Mouse (Mus musculus) heart, embryonic 11.5 days (tissue): ENCODE results near the gene Gm20765. TPM values are rescaled to one million over a fixed set of nuclear protein-coding genes. Genes with fewer than 3 reads are reported as not detected.
"Not testable (repeated sequence)": the region's sequence is repeated elsewhere in the genome, so short reads cannot be mapped to it uniquely, and the experiment has no call there.

Source experiments
- ATAC-seq: fragments of 200-750 bp; cut with Nextera tagmentation; replicated peaks from 2 replicates; pipeline ENCODE4 v1.8.0; 2017; ENCODE audit warnings: moderate library complexity; ENCODE audit not compliant: insufficient number of reproducible peaks, low FRiP score, low TSS enrichment
- H3K27ac ChIP-seq: fragments of 300-500 bp; sonication (generic); 2 replicates; pipeline ENCODE4 v1.5.1; 2014; ENCODE audit warnings: mild to moderate bottlenecking, low read depth, low read length
- H3K27me3 ChIP-seq: fragments of 300-500 bp; sonication (generic); 2 replicates; pipeline ENCODE4 v1.6.1; 2014; ENCODE audit warnings: mild to moderate bottlenecking, low read length, mixed read lengths; ENCODE audit not compliant: control insufficient read depth, insufficient read depth
- H3K36me3 ChIP-seq: fragments of 300-500 bp; sonication (generic); 2 replicates; pipeline ENCODE4 v1.6.1; 2014; ENCODE audit warnings: mild to moderate bottlenecking, low read length, moderate library complexity, mixed read lengths; ENCODE audit not compliant: control insufficient read depth, insufficient read depth
- H3K4me1 ChIP-seq: fragments of 300-500 bp; sonication (generic); 2 replicates; pipeline ENCODE4 v1.6.1; 2014; ENCODE audit warnings: low read length; ENCODE audit not compliant: control insufficient read depth, insufficient read depth
- H3K4me2 ChIP-seq: fragments of 300-500 bp; sonication (generic); 2 replicates; pipeline ENCODE4 v1.6.1; 2014; ENCODE audit warnings: mild to moderate bottlenecking, moderate library complexity
- H3K4me3 ChIP-seq: fragments of 300-500 bp; sonication (generic); 2 replicates; pipeline ENCODE4 v1.5.1; 2014; ENCODE audit warnings: low read depth, low read length
- H3K9ac ChIP-seq: fragments of 300-500 bp; sonication (generic); 2 replicates; pipeline ENCODE4 v1.6.1; 2014; ENCODE audit warnings: mild to moderate bottlenecking, low read depth, low read length, moderate library complexity
- H3K9me3 ChIP-seq: fragments of 300-500 bp; sonication (generic); replicated peaks from 2 replicates; pipeline ENCODE4 v1.6.1; 2016; ENCODE audit warnings: low read length; ENCODE audit not compliant: control insufficient read depth
- WGBS: fragments of 180-500 bp; shearing (Covaris S2); extraction: QIAGEN DNeasy Blood & Tissue Kit; methylation state at CpG from one replicate; pipeline ENCODE4 v1.1.7; 2014; ENCODE audit not compliant: insufficient replicate concordance; 5-methylcytosine and 5-hydroxymethylcytosine counted together
- polyA plus RNA-seq: library from polyadenylated mRNA; unstranded; fragments of >200 nt; fragmentation: Nextera tagmentation; extraction: Ambion mirVana; gene quantifications from 2 replicates; pipeline ENCODE4 v1.2.1, GENCODE M21; 2014

The Gm20765 gene
- polyA plus RNA-seq: not detected in 2 replicates

- ATAC-seq, H3K4me1 ChIP-seq, H3K9me3 ChIP-seq, H3K4me3 ChIP-seq, H3K4me2 ChIP-seq, H3K36me3 ChIP-seq, H3K27me3 ChIP-seq, H3K27ac ChIP-seq, H3K9ac ChIP-seq: not testable (repeated sequence)
- WGBS: no CpG with 5 or more reads among the region's 3 CpGs
These were observed at the start of gene Gm20765 for GRCm38 (mm10) chr10:104185233-104185632. TSS of gene Gm20765 (plus strand) at chr10:104185533.

DNA sequence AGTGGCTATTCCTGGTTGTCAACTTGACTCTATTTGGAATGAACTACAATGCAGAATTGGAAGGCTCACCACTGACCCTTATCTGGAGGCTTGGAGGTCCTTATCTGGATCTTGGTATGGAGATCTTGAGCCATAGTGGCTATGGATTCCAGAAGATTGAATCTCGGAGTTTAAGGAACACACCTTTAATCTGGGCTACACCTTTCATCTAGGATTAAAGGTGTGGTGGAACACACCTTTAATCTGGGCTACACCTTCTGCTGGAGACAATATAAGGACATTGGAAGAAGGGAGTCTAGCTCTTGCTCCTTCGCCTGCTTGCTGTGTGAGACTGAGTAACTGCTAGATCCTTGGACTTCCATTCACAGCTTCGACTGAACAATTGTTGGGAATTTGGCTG is 42.6 kb upstream of the Gm20765 start, which contains the start of gene Gm21293:
Gm21293 (plus strand) TSS at position 301 of the 400 bp plus-strand sequence.
- H3K4me1 ChIP-seq, H3K27ac ChIP-seq, H3K4me3 ChIP-seq, H3K27me3 ChIP-seq, H3K36me3 ChIP-seq, H3K9ac ChIP-seq, H3K9me3 ChIP-seq, H3K4me2 ChIP-seq, ATAC-seq: not testable (repeated sequence)
- no CpG with 5 or more reads among the region's 3 CpGs for WGBS

DNA sequence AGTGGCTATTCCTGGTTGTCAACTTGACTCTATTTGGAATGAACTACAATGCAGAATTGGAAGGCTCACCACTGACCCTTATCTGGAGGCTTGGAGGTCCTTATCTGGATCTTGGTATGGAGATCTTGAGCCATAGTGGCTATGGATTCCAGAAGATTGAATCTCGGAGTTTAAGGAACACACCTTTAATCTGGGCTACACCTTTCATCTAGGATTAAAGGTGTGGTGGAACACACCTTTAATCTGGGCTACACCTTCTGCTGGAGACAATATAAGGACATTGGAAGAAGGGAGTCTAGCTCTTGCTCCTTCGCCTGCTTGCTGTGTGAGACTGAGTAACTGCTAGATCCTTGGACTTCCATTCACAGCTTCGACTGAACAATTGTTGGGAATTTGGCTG is 34.1 kb upstream of the Gm20765 start, which contains the start of gene Gm6763:
Gm6763 (plus strand) TSS at position 301 of the 400 bp plus-strand sequence.
- H3K4me2 ChIP-seq, H3K9ac ChIP-seq, H3K9me3 ChIP-seq, H3K27ac ChIP-seq, H3K4me1 ChIP-seq, ATAC-seq, H3K4me3 ChIP-seq, H3K36me3 ChIP-seq, H3K27me3 ChIP-seq: not testable (repeated sequence)
- WGBS: no CpG with 5 or more reads among the region's 3 CpGs

DNA sequence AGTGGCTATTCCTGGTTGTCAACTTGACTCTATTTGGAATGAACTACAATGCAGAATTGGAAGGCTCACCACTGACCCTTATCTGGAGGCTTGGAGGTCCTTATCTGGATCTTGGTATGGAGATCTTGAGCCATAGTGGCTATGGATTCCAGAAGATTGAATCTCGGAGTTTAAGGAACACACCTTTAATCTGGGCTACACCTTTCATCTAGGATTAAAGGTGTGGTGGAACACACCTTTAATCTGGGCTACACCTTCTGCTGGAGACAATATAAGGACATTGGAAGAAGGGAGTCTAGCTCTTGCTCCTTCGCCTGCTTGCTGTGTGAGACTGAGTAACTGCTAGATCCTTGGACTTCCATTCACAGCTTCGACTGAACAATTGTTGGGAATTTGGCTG is 25.6 kb upstream of the Gm20765 start, which contains the start of gene Gm8764:
Gm8764 (plus strand) TSS at position 301 of the 400 bp plus-strand sequence.
- not testable (repeated sequence) for ATAC-seq, H3K27ac ChIP-seq, H3K4me1 ChIP-seq, H3K27me3 ChIP-seq, H3K4me3 ChIP-seq, H3K9ac ChIP-seq, H3K36me3 ChIP-seq, H3K4me2 ChIP-seq, H3K9me3 ChIP-seq
- WGBS: no CpG with 5 or more reads among the region's 3 CpGs

DNA sequence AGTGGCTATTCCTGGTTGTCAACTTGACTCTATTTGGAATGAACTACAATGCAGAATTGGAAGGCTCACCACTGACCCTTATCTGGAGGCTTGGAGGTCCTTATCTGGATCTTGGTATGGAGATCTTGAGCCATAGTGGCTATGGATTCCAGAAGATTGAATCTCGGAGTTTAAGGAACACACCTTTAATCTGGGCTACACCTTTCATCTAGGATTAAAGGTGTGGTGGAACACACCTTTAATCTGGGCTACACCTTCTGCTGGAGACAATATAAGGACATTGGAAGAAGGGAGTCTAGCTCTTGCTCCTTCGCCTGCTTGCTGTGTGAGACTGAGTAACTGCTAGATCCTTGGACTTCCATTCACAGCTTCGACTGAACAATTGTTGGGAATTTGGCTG is 17.1 kb upstream of the Gm20765 start, which contains the start of gene Gm21304:
Gm21304 (plus strand) TSS at position 301 of the 400 bp plus-strand sequence.
- H3K9me3 ChIP-seq, H3K4me2 ChIP-seq, H3K4me3 ChIP-seq, H3K27me3 ChIP-seq, H3K36me3 ChIP-seq, H3K27ac ChIP-seq, H3K9ac ChIP-seq, H3K4me1 ChIP-seq, ATAC-seq: not testable (repeated sequence)
- WGBS: no CpG with 5 or more reads among the region's 3 CpGs

DNA sequence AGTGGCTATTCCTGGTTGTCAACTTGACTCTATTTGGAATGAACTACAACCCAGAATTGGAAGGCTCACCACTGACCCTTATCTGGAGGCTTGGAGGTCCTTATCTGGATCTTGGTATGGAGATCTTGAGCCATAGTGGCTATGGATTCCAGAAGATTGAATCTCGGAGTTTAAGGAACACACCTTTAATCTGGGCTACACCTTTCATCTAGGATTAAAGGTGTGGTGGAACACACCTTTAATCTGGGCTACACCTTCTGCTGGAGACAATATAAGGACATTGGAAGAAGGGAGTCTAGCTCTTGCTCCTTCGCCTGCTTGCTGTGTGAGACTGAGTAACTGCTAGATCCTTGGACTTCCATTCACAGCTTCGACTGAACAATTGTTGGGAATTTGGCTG is 8.6 kb upstream of the Gm20765 start, which contains the start of gene Gm21312:
Gm21312 (plus strand) TSS at position 301 of the 400 bp plus-strand sequence.
- not testable (repeated sequence) for H3K4me2 ChIP-seq, H3K27ac ChIP-seq, H3K9ac ChIP-seq, H3K4me3 ChIP-seq, H3K9me3 ChIP-seq, H3K4me1 ChIP-seq, ATAC-seq, H3K36me3 ChIP-seq, H3K27me3 ChIP-seq
- no CpG with 5 or more reads among the region's 3 CpGs for WGBS

GRCm38 (mm10) chr10:104193742-104194141 is 8.4 kb downstream of the Gm20765 start, which contains the start of gene Gm4340:
TSS of gene Gm4340 (plus strand) at chr10:104194042.
- not testable (repeated sequence) for H3K9me3 ChIP-seq, ATAC-seq
- no CpG with 5 or more reads among the region's 3 CpGs for WGBS

GRCm38 (mm10) chr10:104209655-104210054 is 24.3 kb downstream of the Gm20765 start:
- no peaks in the 10 kb centered on the region for H3K27me3 ChIP-seq
- no peak for ATAC-seq
- H3K27ac ChIP-seq: no peak overlapping the region
- no peaks in the 10 kb centered on the region for H3K36me3 ChIP-seq
- H3K4me2 ChIP-seq: no peak overlapping the region
- no peaks in the 10 kb centered on the region for H3K4me1 ChIP-seq
- no peak overlapping the region for H3K4me3 ChIP-seq
- H3K9me3 ChIP-seq: no peaks in the 10 kb centered on the region
- H3K9ac ChIP-seq: no peak overlapping the region
- 66% methylated on average over 1 of the region's 1 CpGs for WGBS

More at GRCm38 (mm10) chr10:104193742-104194141, 8.4 kb downstream of the Gm20765 start, which contains the start of gene Gm4340:
- H3K27me3 ChIP-seq, H3K4me3 ChIP-seq, H3K4me1 ChIP-seq, H3K36me3 ChIP-seq, H3K9ac ChIP-seq, H3K27ac ChIP-seq, H3K4me2 ChIP-seq: not testable (repeated sequence)
